Mouse (Mus musculus) forebrain, embryonic 16.5 days (tissue): ENCODE measurements around the gene Prss41. TPM values are rescaled to one million over a fixed set of nuclear protein-coding genes. Genes with fewer than 3 reads are reported as not detected.

Experiments
- ATAC-seq: fragments of 200-750 bp; cut with Nextera tagmentation; 2 replicates; pipeline ENCODE4 v1.8.0; 2017; ENCODE audit warnings: mild to moderate bottlenecking, moderate library complexity
- H3K27ac ChIP-seq: fragments of 300-500 bp; sonication (generic); 2 replicates; pipeline ENCODE4 v1.5.1; 2014; ENCODE audit warnings: low read length, control low read depth
- H3K27me3 ChIP-seq: fragments of 300-500 bp; sonication (generic); replicated peaks from 2 replicates; pipeline ENCODE4 v1.6.1; 2014; ENCODE audit warnings: low read length; ENCODE audit not compliant: control insufficient read depth, insufficient read depth
- H3K36me3 ChIP-seq: fragments of 300-500 bp; sonication (generic); 2 replicates; pipeline ENCODE4 v1.6.1; 2014; ENCODE audit not compliant: control insufficient read depth, insufficient read depth
- H3K4me1 ChIP-seq: fragments of 300-500 bp; sonication (generic); replicated peaks from 2 replicates; pipeline ENCODE4 v1.6.1; 2014; ENCODE audit warnings: low read length; ENCODE audit not compliant: control insufficient read depth, insufficient read depth
- H3K4me2 ChIP-seq: fragments of 300-500 bp; sonication (generic); 2 replicates; pipeline ENCODE4 v1.6.1; 2014; ENCODE audit warnings: mild to moderate bottlenecking, low read length, control low read depth
- H3K4me3 ChIP-seq: fragments of 300-500 bp; sonication (generic); replicated peaks from 2 replicates; pipeline ENCODE4 v1.5.1; 2014; ENCODE audit warnings: mild to moderate bottlenecking, low read length, control low read depth
- H3K9ac ChIP-seq: fragments of 300-500 bp; sonication (generic); replicated peaks from 2 replicates; pipeline ENCODE4 v1.6.1; 2014; ENCODE audit warnings: low read depth, low read length, control low read depth
- H3K9me3 ChIP-seq: fragments of 300-500 bp; sonication (generic); 2 replicates; pipeline ENCODE4 v1.6.1; 2016; ENCODE audit warnings: low read length; ENCODE audit not compliant: control insufficient read depth
- WGBS: fragments of 180-500 bp; shearing (Covaris S2); extraction: QIAGEN DNeasy Blood & Tissue Kit; methylation state at CpG from one replicate; pipeline ENCODE4 v1.1.7; 2014; 5-methylcytosine and 5-hydroxymethylcytosine counted together
- polyA plus RNA-seq: library from polyadenylated mRNA; unstranded; fragments of >200 nt; fragmentation: Nextera tagmentation; extraction: Ambion mirVana; gene quantifications from 2 replicates; pipeline ENCODE4 v1.2.1, GENCODE M21; 2015

Prss41 gene
- polyA plus RNA-seq, 1 experiment from 2014 or later: 1.0 TPM

DNA sequence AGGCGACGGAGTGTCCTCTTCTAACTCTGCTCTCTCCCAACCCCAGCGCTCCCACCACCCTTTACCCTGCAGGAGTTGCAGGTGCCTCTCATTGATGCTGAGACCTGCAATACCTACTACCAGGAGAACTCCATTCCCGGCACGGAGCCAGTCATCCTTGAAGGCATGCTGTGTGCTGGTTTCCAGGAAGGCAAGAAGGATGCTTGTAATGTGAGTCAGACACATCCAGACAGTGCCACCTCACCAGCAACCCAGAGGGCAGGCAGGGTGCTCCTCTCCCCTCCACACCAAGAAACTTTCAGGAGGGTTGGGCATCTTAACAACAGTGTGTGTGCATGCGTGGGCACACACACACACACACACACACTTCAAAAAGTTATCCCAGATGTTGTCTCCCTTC lies 13.2 kb upstream of the Prss41 start:
- Histone ChIP-seq H3K9me3 (no peaks in the 10 kb centered on the region), H3K4me3 (no peak overlapping the region), H3K27me3 (no peaks in the 10 kb centered on the region), H3K4me1 (no peaks in the 10 kb centered on the region), H3K4me2 (no peak overlapping the region), H3K27ac (no peak overlapping the region), H3K36me3 (no peaks in the 10 kb centered on the region), H3K9ac (no peak overlapping the region)
- ATAC-seq: no peak
- WGBS: 87% methylated on average over 6 of the region's 6 CpGs

DNA sequence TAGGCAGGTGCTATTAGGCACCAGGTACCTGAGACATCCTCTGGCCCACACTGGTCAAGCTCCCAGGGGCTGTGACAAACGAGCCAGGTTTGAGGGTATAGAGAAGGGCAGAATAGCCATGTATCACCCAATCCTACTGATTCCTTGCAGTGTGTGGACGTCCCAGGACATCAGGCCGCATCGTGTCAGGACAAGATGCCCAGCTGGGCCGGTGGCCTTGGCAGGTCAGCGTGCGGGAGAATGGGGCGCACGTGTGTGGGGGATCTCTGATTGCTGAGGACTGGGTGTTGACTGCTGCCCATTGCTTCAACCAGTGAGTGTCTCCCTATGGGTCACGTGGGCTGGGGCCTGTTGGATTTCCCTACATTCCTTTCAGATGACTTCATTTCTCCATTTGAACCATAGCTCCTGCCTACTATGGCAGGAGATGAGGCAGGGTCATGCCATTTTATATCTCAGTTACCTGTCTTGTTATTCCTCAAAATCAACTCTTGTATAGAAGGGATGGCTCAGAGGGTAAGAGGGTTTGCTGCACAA lies 10.3 kb upstream of the Prss41 start:
- no peak overlapping the region for H3K9ac ChIP-seq
- ATAC-seq: no peak
- 87% methylated on average over 10 of the region's 10 CpGs for WGBS
- no peaks in the 10 kb centered on the region for H3K4me1 ChIP-seq
- H3K36me3 ChIP-seq: no peaks in the 10 kb centered on the region
- H3K27me3 ChIP-seq: no peaks in the 10 kb centered on the region
- no peak overlapping the region for H3K27ac ChIP-seq
- no peaks in the 10 kb centered on the region for H3K9me3 ChIP-seq
- H3K4me3 ChIP-seq: no peak overlapping the region
- H3K4me2 ChIP-seq: no peak overlapping the region

DNA sequence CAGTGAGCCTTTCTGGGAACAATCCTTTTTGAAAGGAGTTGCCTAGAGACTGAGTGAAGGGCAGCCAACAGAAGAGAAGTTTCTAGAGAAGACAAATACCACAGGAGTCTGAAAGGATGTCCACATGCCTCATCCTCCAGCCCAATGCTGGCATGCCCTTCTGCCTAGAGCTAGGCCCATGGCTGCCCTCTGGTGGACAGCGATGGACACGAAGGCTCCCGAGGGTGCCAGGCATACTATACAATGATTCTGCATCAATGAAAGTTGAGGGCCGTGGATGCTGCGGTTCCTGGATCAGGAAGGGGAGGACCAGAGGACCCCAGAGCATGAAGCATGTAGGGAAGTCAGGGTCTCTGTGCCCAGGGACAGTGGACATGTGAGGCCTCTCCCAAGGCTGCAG lies 9.3 kb upstream of the Prss41 start:
- Histone ChIP-seq H3K27ac (no peak overlapping the region), H3K4me1 (no peaks in the 10 kb centered on the region), H3K27me3 (no peaks in the 10 kb centered on the region), H3K9ac (no peak overlapping the region), H3K4me3 (no peak overlapping the region), H3K36me3 (no peaks in the 10 kb centered on the region), H3K9me3 (no peaks in the 10 kb centered on the region), H3K4me2 (no peak overlapping the region)
- ATAC-seq: no peak
- 29% methylated on average over 5 of the region's 5 CpGs for WGBS

DNA sequence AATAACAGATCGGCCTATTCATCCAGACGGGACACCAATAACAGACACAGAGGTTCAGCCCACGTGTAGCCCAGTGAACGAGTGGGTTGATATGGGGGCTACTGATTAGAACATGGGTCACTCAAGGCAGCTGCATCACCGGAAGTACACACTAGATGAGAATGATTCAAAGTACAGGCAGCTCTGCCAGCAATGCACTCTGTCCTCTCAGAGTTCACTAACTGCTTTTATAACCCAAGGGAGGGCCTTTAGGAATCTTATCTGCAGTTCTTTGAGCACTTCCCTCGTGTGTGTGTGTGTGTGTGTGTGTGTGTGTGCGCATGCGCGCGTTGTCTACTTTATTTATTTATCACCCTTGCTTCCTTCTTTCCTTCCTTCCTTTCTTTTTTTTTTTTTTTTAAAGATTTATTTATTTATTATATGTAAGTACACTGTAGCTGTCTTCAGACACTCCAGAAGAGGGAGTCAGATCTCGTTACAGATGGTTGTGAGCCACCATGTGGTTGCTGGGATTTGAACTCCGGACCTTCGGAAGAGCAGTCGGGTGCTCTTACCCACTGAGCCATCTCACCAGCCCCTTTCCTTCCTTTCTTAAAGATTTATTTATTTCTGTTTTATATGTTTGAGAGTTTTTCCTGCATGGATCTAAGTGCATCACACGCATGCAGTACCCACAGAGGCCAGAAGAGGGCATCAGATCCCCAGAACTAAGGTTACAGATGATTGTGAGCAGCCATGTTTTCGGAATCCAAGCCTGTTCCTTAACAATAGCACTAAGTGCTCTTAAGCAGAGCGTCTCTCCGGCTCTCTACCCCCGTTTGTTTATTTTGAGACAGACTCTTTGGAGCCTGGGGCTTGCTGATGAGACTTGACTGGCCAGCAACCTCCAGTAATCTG lies 7.1 kb upstream of the Prss41 start:
- Histone ChIP-seq H3K4me1 (no peaks in the 10 kb centered on the region), H3K9me3 (no peaks in the 10 kb centered on the region), H3K36me3 (no peaks in the 10 kb centered on the region), H3K27me3 (no peaks in the 10 kb centered on the region), H3K27ac (no peak overlapping the region), H3K4me2 (no peak overlapping the region), H3K9ac (no peak overlapping the region), H3K4me3 (no peak overlapping the region)
- no peak for ATAC-seq
- WGBS: 60% methylated on average over 18 of the region's 19 CpGs

DNA sequence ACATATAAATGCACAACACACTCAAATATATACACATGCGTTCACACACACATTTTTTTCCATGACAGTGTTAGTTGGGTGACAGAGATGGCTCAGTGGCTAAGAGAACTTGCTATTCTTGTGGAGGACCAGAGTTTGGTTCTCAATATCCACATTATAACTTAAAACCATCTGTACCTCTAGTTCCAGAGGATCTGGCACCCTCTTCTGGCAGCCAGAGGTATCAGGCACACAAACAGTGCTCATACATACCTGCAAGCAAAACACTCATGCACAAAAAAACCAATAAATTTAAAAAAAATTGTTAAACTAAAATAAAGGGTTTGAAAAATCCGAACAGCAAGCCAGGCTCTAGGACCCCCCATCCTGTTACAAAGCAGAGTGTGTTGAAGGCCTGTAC lies 6.1 kb upstream of the Prss41 start:
- Histone ChIP-seq H3K9ac (no peak overlapping the region), H3K4me1 (no peaks in the 10 kb centered on the region), H3K27me3 (no peaks in the 10 kb centered on the region), H3K27ac (no peak overlapping the region), H3K36me3 (no peaks in the 10 kb centered on the region), H3K4me3 (no peak overlapping the region), H3K4me2 (no peak overlapping the region), H3K9me3 (no peaks in the 10 kb centered on the region)
- no peak for ATAC-seq
- 60% methylated on average over 2 of the region's 2 CpGs for WGBS

DNA sequence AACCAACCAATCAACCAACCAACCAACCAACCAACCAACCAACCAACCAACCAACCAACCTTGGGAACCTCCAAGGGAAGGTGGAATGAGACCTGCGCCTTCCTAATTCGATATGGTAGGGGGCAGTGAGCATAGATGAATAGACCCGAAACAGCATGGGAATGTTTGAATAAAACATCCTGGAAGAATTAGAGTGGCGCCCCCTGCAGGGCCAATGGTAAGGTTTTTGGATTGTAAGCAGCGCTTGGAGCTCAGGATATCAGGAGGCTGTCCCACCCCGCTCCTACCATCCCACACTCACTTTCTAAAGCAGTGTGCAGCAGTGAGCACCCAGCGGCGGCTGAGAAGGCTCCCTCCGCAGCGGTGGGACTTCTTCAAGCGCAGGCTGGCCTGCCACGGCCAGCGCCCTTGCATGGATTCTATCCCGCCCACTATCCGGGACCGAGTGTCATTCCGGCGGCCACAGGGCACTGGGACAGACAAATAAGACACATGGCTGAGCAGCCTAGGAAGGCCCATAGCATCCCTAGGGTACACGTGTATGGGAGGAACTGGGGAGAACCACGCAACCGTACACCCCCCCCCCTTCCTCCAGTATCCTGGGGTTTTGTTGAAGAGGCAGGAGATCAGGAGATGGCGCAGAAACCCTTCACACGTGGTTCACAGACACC lies 696 bp downstream of the Prss41 start:
- H3K4me2 ChIP-seq: no peak overlapping the region

DNA sequence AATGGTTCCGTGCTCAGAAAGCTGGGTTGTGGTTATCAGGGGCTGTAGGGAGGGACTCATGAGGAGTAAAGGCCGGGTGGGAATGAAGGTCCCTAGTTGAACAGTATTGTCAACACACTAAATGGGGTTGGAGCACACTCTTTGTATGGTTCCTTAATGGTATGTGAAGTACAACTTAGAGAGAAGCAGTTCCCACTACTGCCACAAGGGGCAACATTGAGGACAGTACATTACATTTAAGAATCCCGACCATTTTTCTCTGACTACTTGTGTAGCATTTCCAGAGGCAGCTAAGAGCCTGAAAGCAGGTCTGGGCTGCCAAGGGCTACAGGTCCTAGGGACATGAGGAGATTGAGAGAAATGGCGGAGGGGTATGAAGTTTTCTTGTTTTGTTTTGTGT lies 2.8 kb downstream of the Prss41 start:
- Histone ChIP-seq H3K27me3 (no peaks in the 10 kb centered on the region), H3K9me3 (no peaks in the 10 kb centered on the region), H3K9ac (no peak overlapping the region), H3K4me1 (no peaks in the 10 kb centered on the region), H3K27ac (no peak overlapping the region), H3K36me3 (no peaks in the 10 kb centered on the region), H3K4me2 (no peak overlapping the region), H3K4me3 (no peak overlapping the region)
- WGBS: 25% methylated on average over 4 of the region's 4 CpGs
- ATAC-seq: peak; percentile 40; the same call in 1 of the 2 replicates

More for the DNA sequence above, 696 bp downstream of the Prss41 start:
- no peak for ATAC-seq
- no peaks in the 10 kb centered on the region for H3K4me1 ChIP-seq
- WGBS: 40% methylated on average over 23 of the region's 23 CpGs
- H3K27ac ChIP-seq: no peak overlapping the region
- no peaks in the 10 kb centered on the region for H3K27me3 ChIP-seq
- H3K9me3 ChIP-seq: no peaks in the 10 kb centered on the region
- H3K36me3 ChIP-seq: no peaks in the 10 kb centered on the region
- H3K4me3 ChIP-seq: no peak overlapping the region
- H3K9ac ChIP-seq: no peak overlapping the region

DNA sequence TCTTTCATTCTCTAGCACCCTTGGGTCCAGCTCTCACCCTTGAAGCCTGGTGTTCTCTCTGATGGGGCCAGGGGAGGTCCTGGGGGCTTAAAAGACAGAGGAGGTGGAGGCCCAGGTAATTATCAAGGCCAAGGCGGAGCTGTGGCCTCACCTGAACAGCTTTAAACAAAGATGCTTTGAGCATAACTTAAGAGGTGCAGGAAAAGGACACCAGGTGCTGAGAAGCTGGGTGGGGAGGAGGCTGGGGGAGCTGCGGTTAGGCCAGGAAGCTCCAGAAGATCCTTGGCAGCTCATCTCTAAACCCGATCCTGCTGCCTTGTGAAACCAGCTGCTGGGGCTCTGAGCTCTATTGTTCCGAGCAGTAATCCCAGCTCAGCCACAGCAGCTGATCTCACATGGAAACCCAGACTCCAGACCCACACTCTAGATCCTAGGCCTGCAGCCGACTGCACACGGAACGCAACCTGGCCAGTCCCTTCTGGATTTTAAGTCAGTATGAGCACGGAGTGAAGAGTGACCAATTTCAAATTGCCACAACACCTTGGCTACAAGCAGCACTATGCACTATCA lies 7.9 kb downstream of the Prss41 start, which contains the start of gene Prss33:
TSS of gene Prss33 (minus strand) at position 51 of the 570 bp plus-strand sequence.
- H3K4me3 ChIP-seq: no peak within 1 kb of the TSS
- H3K9me3 ChIP-seq: no peaks in the 10 kb centered on the region
- 49% methylated on average over 8 of the region's 8 CpGs for WGBS
- H3K27me3 ChIP-seq: peaks cover 2% of the 10 kb centered on the region; the same call in 1 of the 2 replicates
- no peak within 1 kb of the TSS for H3K4me2 ChIP-seq
- H3K27ac ChIP-seq: no peak within 1 kb of the TSS
- no peak for ATAC-seq
- no peak within 1 kb of the TSS for H3K9ac ChIP-seq
- no peaks in the 10 kb centered on the region for H3K4me1 ChIP-seq
- no peaks in the 10 kb centered on the region for H3K36me3 ChIP-seq

DNA sequence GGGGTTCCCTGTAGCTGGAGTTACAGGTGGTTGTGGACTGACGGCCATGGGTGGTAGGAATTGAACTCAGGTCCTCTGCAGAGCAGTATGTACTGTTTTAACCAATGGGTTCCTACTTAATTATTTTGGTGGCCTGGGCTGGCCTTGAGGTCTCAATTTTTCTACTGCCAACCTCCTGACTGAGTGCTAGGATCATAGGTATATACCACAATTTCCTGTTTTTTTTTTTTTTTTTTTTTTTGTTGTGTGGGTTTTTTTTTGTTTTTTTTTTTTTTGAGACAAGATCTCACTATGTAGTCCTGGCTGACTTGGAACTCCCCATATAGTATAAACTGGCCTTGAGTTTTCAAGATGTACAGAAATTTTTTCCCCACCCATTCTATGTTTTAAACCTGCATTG lies 12.8 kb downstream of the Prss41 start:
- Histone ChIP-seq H3K9me3 (no peaks in the 10 kb centered on the region), H3K9ac (no peak overlapping the region), H3K4me2 (no peak overlapping the region), H3K4me1 (peaks cover 18% of the 10 kb centered on the region), H3K27ac (no peak overlapping the region), H3K36me3 (peaks cover 2% of the 10 kb centered on the region; the same call in 1 of the 2 replicates), H3K4me3 (no peak overlapping the region), H3K27me3 (peaks cover 7% of the 10 kb centered on the region)
- 96% methylated on average over 1 of the region's 1 CpGs for WGBS
- ATAC-seq: no peak
